Mouse (Mus musculus) ES-Bruce4 (cell line): ENCODE data around the gene Plcb3. TPM values are rescaled to one million over a fixed set of nuclear protein-coding genes. Genes with fewer than 3 reads are reported as not detected.

Source experiments
- H3K27ac ChIP-seq: 2 replicates; pipeline ENCODE4 v1.5.1; 2012; ENCODE audit warnings: low read length, inconsistent platforms; ENCODE audit not compliant: insufficient read depth
- H3K27me3 ChIP-seq: 2 replicates; pipeline ENCODE4 v1.6.1; 2012; ENCODE audit warnings: mild to moderate bottlenecking, low read length, inconsistent platforms; ENCODE audit not compliant: control insufficient read depth, poor library complexity, insufficient read depth, severe bottlenecking
- H3K36me3 ChIP-seq: 2 replicates; pipeline ENCODE4 v1.6.1; 2012; ENCODE audit warnings: inconsistent platforms, mild to moderate bottlenecking, low read length, moderate library complexity; ENCODE audit not compliant: control insufficient read depth, poor library complexity, insufficient read depth, severe bottlenecking
- H3K4me1 ChIP-seq: one replicate; pipeline ENCODE4 v1.8.1; 2011; ENCODE audit warnings: low read length; ENCODE audit not compliant: control insufficient read depth, insufficient read depth
- H3K4me3 ChIP-seq: 2 replicates; pipeline ENCODE4 v1.5.1; 2011; ENCODE audit warnings: low read depth, mild to moderate bottlenecking, low read length
- H3K9ac ChIP-seq: 2 replicates; pipeline ENCODE4 v1.6.1; 2012; ENCODE audit warnings: low read depth, mild to moderate bottlenecking, inconsistent platforms; ENCODE audit not compliant: poor library complexity, severe bottlenecking
- H3K9me3 ChIP-seq: replicated peaks from 2 replicates; pipeline ENCODE4 v1.6.1; 2012; ENCODE audit warnings: mild to moderate bottlenecking, low read length, inconsistent platforms; ENCODE audit not compliant: control insufficient read depth, poor library complexity, insufficient read depth, severe bottlenecking
- CTCF ChIP-seq: IDR thresholded peaks from one replicate; pipeline ENCODE4 v1.8.1; 2011; ENCODE audit warnings: low read depth, low read length
- EP300 ChIP-seq: IDR thresholded peaks from 2 replicates; pipeline ENCODE4 v1.6.1; 2011; ENCODE audit warnings: low read depth, low read length; ENCODE audit not compliant: insufficient read depth
- POLR2A ChIP-seq: IDR thresholded peaks from one replicate; pipeline ENCODE4 v1.8.1; 2011; ENCODE audit warnings: low read length; ENCODE audit not compliant: insufficient read depth
- polyA plus RNA-seq: library from polyadenylated mRNA; stranded (reverse); fragments of >200 nt; gene quantifications from 2 replicates; pipeline ENCODE4 v1.2.4, GENCODE M21; 2011; ENCODE audit warnings: low read depth; ENCODE audit not compliant: missing spikeins, insufficient read depth, insufficient read length

Plcb3 gene
- polyA plus RNA-seq: 42.4 and 45.6 TPM in 2 replicates

DNA sequence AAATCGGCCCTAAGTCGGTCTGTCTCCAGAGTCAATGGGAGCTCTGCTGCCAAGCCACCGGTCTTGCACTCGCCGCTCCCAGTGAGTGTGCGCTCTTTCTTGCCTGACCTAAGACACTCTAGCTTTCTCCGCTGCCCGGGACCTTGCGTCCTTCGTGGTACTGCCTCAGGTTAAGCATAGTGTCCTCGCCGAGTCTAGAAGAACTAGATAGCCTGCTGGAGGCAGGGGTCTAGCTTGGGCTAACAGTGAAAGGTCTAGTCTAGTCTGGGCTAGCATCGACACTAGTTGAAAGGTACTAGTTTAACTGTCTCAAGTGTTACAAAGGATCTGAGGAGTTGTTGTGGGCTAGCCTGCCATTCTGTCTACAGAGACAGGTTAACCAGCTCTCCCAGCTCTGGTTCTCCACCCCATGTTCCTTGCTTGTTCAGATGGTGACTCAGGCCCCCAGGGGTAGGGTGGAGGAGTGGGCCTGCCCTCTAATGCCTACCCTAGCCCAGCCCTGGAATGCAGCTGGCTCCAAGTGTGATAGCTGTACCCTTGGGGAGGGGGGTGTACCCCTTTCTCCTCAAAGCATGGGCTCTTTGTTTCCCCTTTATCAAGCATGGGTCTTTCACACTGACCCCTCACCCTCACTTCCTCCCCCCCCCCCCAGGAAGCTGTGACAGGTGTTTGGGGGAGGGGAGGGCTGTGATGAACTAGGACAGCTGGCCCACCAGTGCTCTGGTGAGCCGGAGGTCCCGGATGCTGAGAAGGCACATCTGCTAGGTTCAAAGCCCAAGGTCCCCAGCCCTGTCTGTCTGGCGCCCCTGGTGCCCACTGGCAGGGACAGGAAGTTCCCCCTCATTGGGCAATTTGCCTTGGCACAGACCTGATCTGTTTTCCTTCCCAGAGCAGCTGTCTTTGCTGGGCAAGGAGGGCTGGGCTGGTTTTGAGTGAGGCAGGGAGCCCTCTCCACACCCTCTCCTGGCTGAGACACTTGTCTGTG, at the start of gene Plcb3:
Gene Plcb3 (minus strand): TSS at position 934 of the 985 bp plus-strand sequence.
- Histone ChIP-seq H3K9ac (peak within 1 kb of the TSS; percentile 41), H3K4me1 (peaks cover 7% of the 10 kb centered on the region), H3K4me3 (peak within 1 kb of the TSS; percentile 76), H3K27ac (peak within 1 kb of the TSS; percentile 42), H3K27me3 (no peaks in the 10 kb centered on the region), H3K36me3 (peaks cover 14% of the 10 kb centered on the region), H3K9me3 (no peaks in the 10 kb centered on the region)
- TF ChIP-seq CTCF (no peak), POLR2A (no peak), EP300 (no peak)

DNA sequence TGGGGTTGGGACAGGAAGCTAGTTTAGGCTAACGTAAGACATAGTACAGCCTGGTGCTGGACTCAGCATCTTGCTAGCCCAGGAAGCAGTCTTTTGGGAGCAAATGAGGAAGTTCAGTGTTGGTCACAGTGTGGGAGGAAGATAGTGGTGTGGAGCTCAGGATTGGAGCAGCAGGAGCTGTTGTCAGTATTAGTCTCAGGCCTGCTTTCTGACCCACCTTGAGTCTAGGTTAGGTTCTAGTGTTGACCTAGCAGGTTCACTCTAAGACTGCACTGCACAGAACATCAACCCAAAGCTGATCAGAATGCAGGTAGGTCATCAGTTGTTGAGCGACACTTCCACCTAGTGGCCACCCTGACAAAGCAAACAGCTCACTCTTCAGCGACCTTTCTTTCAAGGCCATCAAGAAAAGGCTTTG, 44.0 kb upstream of the Plcb3 start:
- H3K9me3 ChIP-seq: no peaks in the 10 kb centered on the region
- no peaks in the 10 kb centered on the region for H3K4me1 ChIP-seq
- no peak overlapping the region for H3K9ac ChIP-seq
- H3K27me3 ChIP-seq: no peaks in the 10 kb centered on the region
- peaks cover 54% of the 10 kb centered on the region for H3K36me3 ChIP-seq
- H3K4me3 ChIP-seq: no peak overlapping the region
- TF ChIP-seq POLR2A: no peak
- no peak for TF ChIP-seq EP300
- peak; percentile 60 for TF ChIP-seq CTCF
- no peak overlapping the region for H3K27ac ChIP-seq

DNA sequence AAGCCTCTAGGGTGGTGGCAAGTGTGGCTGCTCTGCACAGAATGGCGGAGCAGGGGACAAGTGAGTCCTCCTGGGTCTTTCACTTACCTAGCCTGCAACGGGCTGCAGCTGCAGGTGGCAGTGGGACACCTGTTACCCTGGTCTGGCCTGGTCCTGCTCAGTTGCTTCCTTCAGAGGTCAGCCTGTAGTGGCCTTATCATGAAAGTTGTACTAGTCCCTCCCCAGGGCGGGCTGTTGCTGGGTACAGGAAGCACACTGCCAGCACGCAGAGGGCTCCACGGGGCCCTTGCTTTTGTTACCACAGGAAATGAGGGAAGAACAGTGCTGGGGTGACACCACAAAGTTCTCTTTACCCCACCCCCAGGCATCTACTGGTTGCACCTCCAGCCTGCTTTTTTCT, 42.9 kb upstream of the Plcb3 start, which contains the start of gene Fermt3:
Gene Fermt3 (minus strand): TSS at position 279 of the 400 bp plus-strand sequence.
- no peak for TF ChIP-seq EP300
- TF ChIP-seq CTCF: no peak
- TF ChIP-seq POLR2A: no peak
- H3K27ac ChIP-seq: no peak within 1 kb of the TSS
- peaks cover 44% of the 10 kb centered on the region for H3K36me3 ChIP-seq

DNA sequence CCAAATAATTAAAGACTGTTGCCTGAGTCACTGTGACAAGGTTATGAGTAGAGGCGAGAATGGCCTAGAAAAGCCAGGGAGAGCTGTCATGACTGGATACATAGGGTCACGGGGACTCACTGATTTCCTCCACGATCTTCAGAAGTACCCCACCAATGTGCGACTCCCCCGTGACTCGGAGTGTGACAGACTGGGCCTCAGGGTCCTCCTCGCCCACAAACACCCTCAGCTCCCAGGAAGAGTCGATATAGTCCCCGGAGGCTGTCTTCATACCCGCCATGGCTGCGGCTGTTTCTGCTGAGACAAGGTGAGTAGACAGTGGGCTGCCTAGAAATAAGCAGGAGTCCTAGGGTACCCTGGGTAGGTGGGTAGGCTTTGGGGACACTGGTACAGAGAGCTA, 42.3 kb upstream of the Plcb3 start:
- Histone ChIP-seq H3K9me3 (no peaks in the 10 kb centered on the region), H3K27me3 (no peaks in the 10 kb centered on the region), H3K27ac (no peak overlapping the region), H3K9ac (no peak overlapping the region), H3K4me1 (no peaks in the 10 kb centered on the region), H3K4me3 (no peak overlapping the region), H3K36me3 (peaks cover 37% of the 10 kb centered on the region)
- TF ChIP-seq EP300 (no peak), CTCF (no peak), POLR2A (no peak)

More for the DNA sequence above, 42.9 kb upstream of the Plcb3 start, which contains the start of gene Fermt3:
- Histone ChIP-seq H3K27me3 (no peaks in the 10 kb centered on the region), H3K9me3 (no peaks in the 10 kb centered on the region), H3K9ac (no peak within 1 kb of the TSS), H3K4me1 (no peaks in the 10 kb centered on the region), H3K4me3 (no peak within 1 kb of the TSS)

DNA sequence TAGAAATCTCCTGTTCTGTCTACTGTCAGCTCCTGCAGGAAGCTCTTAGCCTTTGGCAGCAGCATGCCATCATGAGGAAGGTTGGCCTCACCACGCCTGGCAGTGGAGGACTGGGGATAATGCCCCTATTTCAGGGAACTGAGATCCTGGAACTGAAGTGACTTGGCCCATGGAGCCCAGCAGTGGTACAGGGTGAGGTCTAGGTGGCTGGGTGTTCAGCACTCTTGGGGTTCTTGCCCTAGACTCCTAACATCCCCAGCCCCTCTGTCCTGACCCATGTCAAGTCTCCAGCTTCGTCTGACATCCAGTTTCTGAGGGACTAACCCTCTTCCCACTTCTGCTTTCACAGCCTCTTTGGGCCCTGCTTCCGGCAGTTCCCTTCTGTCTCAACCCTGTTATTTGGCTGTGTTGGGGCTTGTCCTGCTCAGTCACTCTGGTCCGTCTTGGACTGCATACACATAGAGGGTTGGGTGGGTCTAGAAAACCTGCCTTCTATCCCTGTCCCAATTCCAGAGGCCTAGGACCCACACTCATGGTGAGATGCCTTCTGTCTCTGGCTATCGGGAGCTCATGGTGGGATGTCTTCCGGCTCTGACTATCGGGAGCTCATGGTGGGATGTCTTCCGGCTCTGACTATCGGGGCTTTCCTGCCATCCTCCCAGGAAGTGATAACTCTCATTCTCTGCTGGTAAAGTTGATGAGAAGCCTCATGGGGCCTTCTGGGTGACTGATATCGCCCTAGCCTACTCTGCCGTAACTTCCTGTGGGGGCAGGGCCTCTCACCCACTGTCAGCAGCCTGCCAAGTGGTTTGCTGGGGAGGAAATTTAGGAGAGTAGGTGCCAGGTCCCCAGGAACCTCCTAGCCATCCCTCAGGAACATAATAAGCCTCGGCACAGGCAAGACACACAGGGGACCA, 41.5 kb upstream of the Plcb3 start:
- peaks cover 30% of the 10 kb centered on the region for H3K36me3 ChIP-seq
- no peak overlapping the region for H3K27ac ChIP-seq
- no peaks in the 10 kb centered on the region for H3K9me3 ChIP-seq
- no peak overlapping the region for H3K9ac ChIP-seq
- no peak overlapping the region for H3K4me3 ChIP-seq
- TF ChIP-seq POLR2A: no peak
- no peak for TF ChIP-seq CTCF
- no peak for TF ChIP-seq EP300
- no peaks in the 10 kb centered on the region for H3K4me1 ChIP-seq
- H3K27me3 ChIP-seq: no peaks in the 10 kb centered on the region
